Mouse (Mus musculus) gastrocnemius, postnatal 36 days (tissue): ENCODE measurements around the gene St7. TPM values are rescaled to one million over a fixed set of nuclear protein-coding genes. Genes with fewer than 3 reads are reported as not detected.

Source experiments
- DNase-seq, 2 experiments: peaks; one replicate each; pipeline ENCODE4 v3.0.0; 2022
- intact Hi-C: fragments of 180-260 bp; cut with DNase I; formaldehyde crosslinking; loops from one replicate; pipeline ENCODE4 v1.15.1; 2025
- total RNA-seq, 2 experiments: library from RNA; stranded (reverse); gene quantifications; 2 replicates each; pipeline ENCODE4 v1.2.3; 2021

St7 gene
- total RNA-seq, 2 experiments from 2014 or later: 9.6 to 10.6 TPM

- intact Hi-C loops: no loop called here
These were observed 113.8 kb downstream of the St7 start for GRCm38 (mm10) chr6:17806569-17806968.

GRCm38 (mm10) chr6:17811063-17811462 is 118.3 kb downstream of the St7 start:
- intact Hi-C loops: no loop called here
- no peak for DNase-seq

More at GRCm38 (mm10) chr6:17806569-17806968, 113.8 kb downstream of the St7 start:
- DNase-seq: no peak

GRCm38 (mm10) chr6:17811531-17811930 is 118.8 kb downstream of the St7 start:
- intact Hi-C loops: no loop called here
- no peak for DNase-seq

- no peak for DNase-seq
- intact Hi-C loops: no loop called here
These were observed 121.4 kb downstream of the St7 start for GRCm38 (mm10) chr6:17814074-17814649.

GRCm38 (mm10) chr6:17816865-17817435 is 124.2 kb downstream of the St7 start:
- intact Hi-C loops: no loop called here
- peak in 1 of 2 experiments; percentile 51 for DNase-seq

GRCm38 (mm10) chr6:17823614-17824013 is 130.9 kb downstream of the St7 start:
- intact Hi-C loops: loop anchor here (5.0 kb wide), 1 partner anchor 66 kb away; no protein-coding TSS in a partner anchor
- DNase-seq: no peak

- intact Hi-C loops: loop anchor here (5.0 kb wide), 1 partner anchor 67 kb away; no protein-coding TSS in a partner anchor
- DNase-seq: no peak
These were observed 132.0 kb downstream of the St7 start for GRCm38 (mm10) chr6:17824735-17825134.

- intact Hi-C loops: no loop called here
- DNase-seq: no peak
These were observed 135.6 kb downstream of the St7 start for GRCm38 (mm10) chr6:17828382-17828781.

GRCm38 (mm10) chr6:17829981-17830380 is 137.2 kb downstream of the St7 start:
- intact Hi-C loops: no loop called here
- no peak for DNase-seq

- intact Hi-C loops: loop anchor here (1.0 to 2.0 kb wide), 2 partner anchors 106 to 160 kb away; no protein-coding TSS in a partner anchor
These were observed 141.8 kb downstream of the St7 start for GRCm38 (mm10) chr6:17834493-17834892.

GRCm38 (mm10) chr6:17835693-17836092 is 143.0 kb downstream of the St7 start:
- DNase-seq: no peak
- intact Hi-C loops: loop anchor here (1.0 to 2.0 kb wide), 2 partner anchors 110 to 161 kb away; no protein-coding TSS in a partner anchor

More at GRCm38 (mm10) chr6:17834493-17834892, 141.8 kb downstream of the St7 start:
- DNase-seq: peak; percentile 49 to 60

GRCm38 (mm10) chr6:17837676-17838075 is 144.9 kb downstream of the St7 start:
- intact Hi-C loops: no loop called here
- DNase-seq: no peak

- no peak for DNase-seq
- intact Hi-C loops: no loop called here
These were observed 147.7 kb downstream of the St7 start for GRCm38 (mm10) chr6:17840431-17840830.

GRCm38 (mm10) chr6:17842759-17843158 is 150.0 kb downstream of the St7 start:
- intact Hi-C loops: no loop called here
- peak in 1 of 2 experiments; percentile 16 for DNase-seq

- no peak for DNase-seq
- intact Hi-C loops: no loop called here
These were observed 158.6 kb downstream of the St7 start for GRCm38 (mm10) chr6:17851316-17851715.

- DNase-seq: no peak
- intact Hi-C loops: no loop called here
These were observed 161.0 kb downstream of the St7 start for GRCm38 (mm10) chr6:17853587-17854274.

GRCm38 (mm10) chr6:17855616-17856015 is 162.9 kb downstream of the St7 start:
- no peak for DNase-seq
- intact Hi-C loops: no loop called here

GRCm38 (mm10) chr6:17859564-17859963 is 166.8 kb downstream of the St7 start:
- DNase-seq: no peak
- intact Hi-C loops: no loop called here

GRCm38 (mm10) chr6:17860463-17860862 is 167.7 kb downstream of the St7 start:
- intact Hi-C loops: no loop called here

GRCm38 (mm10) chr6:17867796-17868195 is 175.1 kb downstream of the St7 start:
- DNase-seq: no peak
- intact Hi-C loops: no loop called here

More at GRCm38 (mm10) chr6:17860463-17860862, 167.7 kb downstream of the St7 start:
- no peak for DNase-seq

- intact Hi-C loops: no loop called here
- DNase-seq: no peak
These were observed 179.2 kb downstream of the St7 start for GRCm38 (mm10) chr6:17871831-17872372.
